Mouse (Mus musculus) liver, adult 2 months (tissue): ENCODE measurements around the gene Ptcd3. TPM values are rescaled to one million over a fixed set of nuclear protein-coding genes. Genes with fewer than 3 reads are reported as not detected.
"Not testable (repeated sequence)": the region's sequence is repeated elsewhere in the genome, so short reads cannot be mapped to it uniquely, and the experiment has no call there.

Experiments used
- DNase-seq: peaks from one replicate; pipeline ENCODE4 v3.0.0-alpha.2; 2011; ENCODE audit warnings: low read depth, low spot score; ENCODE audit errors: extremely low read depth
- H3K27ac ChIP-seq: fragments of 200-500 bp; replicated peaks from 2 replicates; pipeline ENCODE4 v1.5.1; 2012; ENCODE audit warnings: low read depth, mild to moderate bottlenecking, control low read depth, inconsistent platforms, low read length; ENCODE audit not compliant: insufficient read depth
- H3K27me3 ChIP-seq: fragments of 200-500 bp; 2 replicates; pipeline ENCODE4 v1.6.1; 2012; ENCODE audit warnings: mild to moderate bottlenecking, moderate library complexity, low read length, inconsistent platforms; ENCODE audit not compliant: control insufficient read depth, insufficient read depth
- H3K36me3 ChIP-seq: fragments of 200-500 bp; 2 replicates; pipeline ENCODE4 v1.6.1; 2012; ENCODE audit warnings: low read length, inconsistent platforms; ENCODE audit not compliant: control insufficient read depth, insufficient read depth
- H3K4me1 ChIP-seq: fragments of 200-500 bp; 2 replicates; pipeline ENCODE4 v1.6.1; 2011; ENCODE audit warnings: low read length; ENCODE audit not compliant: control insufficient read depth, insufficient read depth
- H3K4me3 ChIP-seq: fragments of 200-500 bp; 2 replicates; pipeline ENCODE4 v1.5.1; 2011; ENCODE audit warnings: low read depth, mild to moderate bottlenecking, control low read depth, low read length, moderate library complexity; ENCODE audit not compliant: insufficient read depth
- H3K79me2 ChIP-seq: fragments of 200-500 bp; 2 replicates; pipeline ENCODE4 v1.6.1; 2012; ENCODE audit warnings: inconsistent platforms, mild to moderate bottlenecking, low read length, moderate library complexity; ENCODE audit not compliant: control insufficient read depth, insufficient read depth
- H3K9ac ChIP-seq: fragments of 200-500 bp; 2 replicates; pipeline ENCODE4 v1.6.1; 2012; ENCODE audit warnings: low read depth, mild to moderate bottlenecking, control low read depth, inconsistent platforms, low read length
- CTCF ChIP-seq: fragments of 200-500 bp; IDR thresholded peaks from 2 replicates; pipeline ENCODE4 v1.5.1; 2011; ENCODE audit warnings: low read depth, low read length, control low read depth
- POLR2A ChIP-seq: fragments of 200-500 bp; IDR thresholded peaks from 2 replicates; pipeline ENCODE4 v1.6.1; 2011; ENCODE audit warnings: low read length, control low read depth; ENCODE audit not compliant: insufficient read depth; ENCODE audit errors: extremely low read depth
- WGBS: fragments of 180-500 bp; shearing (Covaris S2); methylation state at CpG from one replicate; pipeline ENCODE4 v1.1.7; 2018; 5-methylcytosine and 5-hydroxymethylcytosine counted together
- polyA plus RNA-seq: library from polyadenylated mRNA; depleted of rRNA; stranded (reverse); fragments of >200 nt; gene quantifications from 2 replicates; pipeline ENCODE4 v1.2.3, GENCODE M21; 2012
- total RNA-seq: library from RNA; depleted of rRNA; stranded (reverse); fragments of >200 nt; gene quantifications from 2 replicates; pipeline ENCODE4 v1.2.3, GENCODE M21; 2014

Gene Ptcd3
- total and polyA plus RNA-seq, 2 experiments, result 9.1 to 58.9 TPM

- TF ChIP-seq CTCF, result peak; percentile 54
- no peak for TF ChIP-seq POLR2A
- peak; percentile 52 for DNase-seq
- Histone ChIP-seq H3K36me3 (peaks cover 48% of the 10 kb centered on the region), H3K9ac (no peak overlapping the region), H3K4me3 (no peak overlapping the region), H3K4me1 (peaks cover 1% of the 10 kb centered on the region; the same call in 1 of the 2 replicates), H3K27me3 (no peaks in the 10 kb centered on the region), H3K79me2 (no peaks in the 10 kb centered on the region), H3K27ac (no peak overlapping the region)
Observed at GRCm38 (mm10) chr6:71927911-71928310, 19.4 kb upstream of the Ptcd3 start.

GRCm38 (mm10) chr6:71925233-71925632, 16.7 kb upstream of the Ptcd3 start:
- DNase-seq, H3K79me2 ChIP-seq, H3K27ac ChIP-seq, H3K9ac ChIP-seq, H3K4me3 ChIP-seq, H3K4me1 ChIP-seq, H3K27me3 ChIP-seq: not testable (repeated sequence)
- H3K36me3 ChIP-seq, result peaks cover 44% of the 10 kb centered on the region
- WGBS, result 87% methylated on average over 5 of the region's 5 CpGs

GRCm38 (mm10) chr6:71920752-71921151, 12.2 kb upstream of the Ptcd3 start:
- H3K4me3 ChIP-seq, result no peak overlapping the region
- H3K4me1 ChIP-seq, result no peaks in the 10 kb centered on the region
- no peak overlapping the region for H3K27ac ChIP-seq
- H3K79me2 ChIP-seq, result no peaks in the 10 kb centered on the region
- no peaks in the 10 kb centered on the region for H3K27me3 ChIP-seq
- no peak for DNase-seq
- WGBS, result 84% methylated on average over 7 of the region's 7 CpGs
- no peak overlapping the region for H3K9ac ChIP-seq
- TF ChIP-seq CTCF (no peak), POLR2A (no peak)
- peaks cover 57% of the 10 kb centered on the region for H3K36me3 ChIP-seq

GRCm38 (mm10) chr6:71911686-71912450, 3.3 kb upstream of the Ptcd3 start:
- Histone ChIP-seq H3K79me2 (peaks cover 6% of the 10 kb centered on the region; the same call in 1 of the 2 replicates), H3K4me3 (no peak overlapping the region), H3K27ac (peak overlapping the region; percentile 76), H3K36me3 (peaks cover 24% of the 10 kb centered on the region), H3K4me1 (peaks cover 18% of the 10 kb centered on the region), H3K9ac (no peak overlapping the region), H3K27me3 (no peaks in the 10 kb centered on the region)
- 19% methylated on average over 5 of the region's 5 CpGs for WGBS
- TF ChIP-seq CTCF (no peak), POLR2A (no peak)
- peak; percentile 83 for DNase-seq

GRCm38 (mm10) chr6:71909840-71910239, 1.3 kb upstream of the Ptcd3 start:
- Histone ChIP-seq H3K36me3 (peaks cover 21% of the 10 kb centered on the region), H3K9ac (no peak overlapping the region; the same call in 1 of the 2 replicates), H3K4me1 (peaks cover 18% of the 10 kb centered on the region), H3K4me3 (peak overlapping the region; percentile 79; the same call in 1 of the 2 replicates), H3K79me2 (peaks cover 6% of the 10 kb centered on the region; the same call in 1 of the 2 replicates), H3K27me3 (no peaks in the 10 kb centered on the region), H3K27ac (no peak overlapping the region)
- WGBS, result 50% methylated on average over 6 of the region's 6 CpGs
- no peak for DNase-seq
- no peak for TF ChIP-seq POLR2A
- TF ChIP-seq CTCF, result no peak

GRCm38 (mm10) chr6:71909384-71909783, 834 bp upstream of the Ptcd3 start:
- Histone ChIP-seq H3K27me3 (no peaks in the 10 kb centered on the region), H3K9ac (peak overlapping the region; percentile 3; the same call in 1 of the 2 replicates), H3K4me1 (peaks cover 18% of the 10 kb centered on the region), H3K27ac (no peak overlapping the region; the same call in 1 of the 2 replicates), H3K4me3 (peak overlapping the region; percentile 79), H3K36me3 (peaks cover 23% of the 10 kb centered on the region), H3K79me2 (peaks cover 6% of the 10 kb centered on the region; the same call in 1 of the 2 replicates)
- WGBS, result 16% methylated on average over 10 of the region's 10 CpGs
- DNase-seq, result no peak
- no peak for TF ChIP-seq POLR2A
- TF ChIP-seq CTCF, result no peak
